Mouse (Mus musculus): ENCODE data around the gene Tgm2.

Gene Tgm2

DNA sequence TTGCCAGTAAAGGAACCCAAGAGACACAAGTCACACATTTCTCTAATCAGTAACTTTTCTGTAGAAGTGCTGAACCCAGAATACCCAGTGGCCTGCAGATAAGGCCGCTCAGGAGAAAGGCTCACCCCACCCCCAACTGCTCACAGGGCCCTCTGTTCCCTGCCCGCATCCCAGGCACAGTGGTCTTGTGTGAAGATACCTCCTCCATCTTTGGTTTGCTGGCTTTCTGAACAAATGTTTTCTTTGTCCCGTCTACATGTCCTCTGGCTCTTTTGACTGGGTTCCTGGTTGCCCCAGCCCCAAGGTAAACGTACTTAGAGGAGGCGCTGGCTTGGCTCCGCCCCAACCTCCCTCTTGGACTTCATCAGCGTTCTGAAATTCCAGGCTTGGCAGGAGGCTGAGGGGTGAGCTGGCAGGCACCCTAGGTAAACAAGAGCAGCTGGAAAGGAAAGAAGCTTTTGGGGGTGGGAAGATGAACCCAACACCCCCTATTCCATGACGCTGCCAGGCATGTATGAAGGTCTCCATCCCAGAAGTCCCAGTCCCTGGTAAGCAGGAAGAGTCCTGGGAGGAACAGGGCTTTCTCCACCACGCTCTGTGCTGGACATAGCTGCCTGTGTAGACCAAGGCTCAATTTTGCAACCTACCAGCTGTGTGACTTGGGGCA is 32.5 kb downstream of the Tgm2 start:
- no peak for DNase-seq (ENCODE audit: low spot score)

DNA sequence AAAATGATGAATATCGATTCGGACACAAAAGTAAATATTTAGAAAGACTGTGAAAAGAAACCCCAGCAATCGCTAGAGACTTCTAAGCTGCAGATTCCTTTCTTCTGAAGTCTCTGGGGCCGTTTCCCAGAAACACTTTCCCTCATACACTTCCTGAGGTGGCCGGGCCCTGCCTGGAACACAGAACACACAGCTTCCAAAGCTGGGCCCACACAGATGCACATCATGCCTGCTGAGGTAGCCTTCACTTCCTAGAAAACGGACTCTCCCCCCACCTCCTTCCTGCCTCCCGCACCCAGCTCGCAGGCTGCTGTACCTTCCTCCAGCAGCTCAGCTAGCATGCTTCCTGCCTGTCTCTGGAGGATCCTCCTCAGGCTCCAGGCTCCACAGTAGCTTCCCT is 36.7 kb downstream of the Tgm2 start:
- DNase-seq (ENCODE audit: low spot score): no peak

DNA sequence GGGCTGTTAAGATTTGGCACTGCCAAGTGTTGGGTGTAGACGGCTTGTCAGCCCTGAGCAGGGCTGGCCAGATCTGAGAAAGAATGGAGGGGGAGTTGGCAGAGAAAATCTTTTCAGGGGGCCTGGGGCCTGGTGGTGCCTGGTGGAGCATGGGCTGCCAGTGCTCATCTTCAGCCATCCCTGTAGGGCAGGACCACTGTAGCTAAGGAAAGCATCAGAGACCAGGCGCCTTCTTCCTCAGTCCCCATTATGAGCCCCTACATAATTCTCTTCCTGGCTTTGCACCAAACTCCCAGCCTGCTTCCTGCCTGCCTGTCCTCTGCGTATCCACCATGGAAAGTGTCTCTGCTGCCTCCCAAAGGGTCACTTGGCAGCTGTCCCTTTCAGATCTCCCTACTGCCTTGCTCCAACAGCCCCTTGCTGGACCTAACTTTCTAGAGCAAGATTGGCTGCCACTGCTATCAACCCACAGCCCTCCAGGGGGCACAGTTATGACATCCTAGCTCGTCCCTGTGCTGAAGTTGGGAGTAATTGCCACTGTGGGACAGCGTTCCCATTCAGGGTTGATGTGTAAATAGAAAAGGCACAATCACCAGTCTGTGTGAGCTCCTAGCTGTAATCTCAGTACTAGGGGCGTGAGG is 39.2 kb downstream of the Tgm2 start:
- DNase-seq (ENCODE audit: low spot score): peak; percentile 77

DNA sequence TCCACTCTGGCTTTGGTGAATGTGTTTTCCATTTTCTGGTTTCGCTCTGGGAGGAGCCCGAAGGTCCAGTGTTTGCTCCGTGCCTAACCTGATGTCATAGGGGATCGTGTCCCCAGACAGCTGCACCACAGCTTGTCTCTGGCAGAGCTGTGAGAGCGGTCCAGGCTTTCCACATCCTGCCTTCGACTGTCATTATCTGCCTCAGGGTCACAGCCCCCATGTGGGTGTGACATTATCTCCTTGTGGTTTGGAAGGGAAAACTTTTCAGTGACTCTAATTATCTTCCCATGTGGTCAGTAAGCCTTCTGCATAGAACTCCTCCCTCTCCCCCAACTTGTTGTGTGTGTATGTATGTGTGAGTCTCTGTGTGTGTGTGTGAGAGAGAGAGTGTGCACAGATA is 40.6 kb downstream of the Tgm2 start:
- DNase-seq (ENCODE audit: low spot score): no peak

DNA sequence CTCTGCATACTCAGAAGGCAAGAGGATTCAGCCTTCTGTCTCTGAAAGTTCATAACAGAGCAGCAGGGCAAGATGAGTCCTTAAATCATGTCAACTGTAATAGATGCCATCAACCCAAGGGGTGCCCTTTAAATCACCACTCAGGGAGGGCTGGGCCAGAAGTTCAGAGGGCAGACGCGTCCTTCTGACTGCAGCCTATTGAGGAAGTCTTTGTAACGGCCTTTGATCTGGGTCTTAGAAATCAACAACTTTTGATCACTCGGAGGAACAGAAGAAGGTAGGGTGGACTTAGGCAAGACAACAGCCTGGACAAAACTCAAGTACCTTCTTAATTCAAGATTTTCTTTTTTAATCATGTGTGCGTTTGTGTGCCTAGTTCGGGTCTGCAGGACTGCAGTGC is 41.3 kb downstream of the Tgm2 start:
- no peak for DNase-seq (ENCODE audit: low spot score)

DNA sequence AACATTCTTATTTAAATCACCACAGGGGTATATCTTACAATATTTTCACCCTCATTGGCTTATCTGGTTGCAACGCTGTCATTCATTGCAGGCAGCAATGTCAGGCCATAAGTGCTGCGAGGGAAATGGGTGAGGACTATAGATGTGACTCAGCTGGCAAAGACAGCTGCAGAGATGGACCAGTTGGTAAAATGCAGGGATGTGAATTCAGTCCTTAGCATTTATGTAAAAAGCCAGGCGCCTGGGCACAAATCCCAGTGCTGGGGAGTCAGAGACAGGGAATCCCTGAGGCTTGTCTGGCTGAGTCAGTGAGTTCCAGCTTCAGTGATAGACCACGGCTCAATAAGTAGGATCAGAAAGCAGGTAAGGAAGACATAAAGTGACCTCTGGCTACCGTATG is 44.5 kb downstream of the Tgm2 start:
- DNase-seq (ENCODE audit: low spot score): no peak

DNA sequence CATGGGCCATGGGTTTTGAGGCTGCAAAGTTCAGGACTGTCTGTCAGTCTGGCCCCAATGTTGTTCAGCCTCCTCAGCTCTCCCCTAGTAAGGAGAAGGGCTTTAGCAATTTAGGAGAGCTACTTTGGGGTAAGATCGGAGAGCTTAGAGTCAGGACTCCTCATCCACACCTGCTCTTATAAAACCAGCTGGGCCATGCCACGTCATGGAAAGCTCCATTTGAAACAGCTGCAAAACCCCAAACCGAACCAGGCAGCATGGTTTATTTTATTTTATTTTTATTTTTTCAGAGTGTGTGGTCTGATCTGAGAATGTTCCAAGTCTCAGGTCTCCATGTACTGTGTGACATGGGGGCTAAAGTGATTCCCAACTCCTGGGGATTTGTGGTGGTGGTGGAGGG is 46.7 kb downstream of the Tgm2 start:
- no peak for DNase-seq (ENCODE audit: low spot score)

DNA sequence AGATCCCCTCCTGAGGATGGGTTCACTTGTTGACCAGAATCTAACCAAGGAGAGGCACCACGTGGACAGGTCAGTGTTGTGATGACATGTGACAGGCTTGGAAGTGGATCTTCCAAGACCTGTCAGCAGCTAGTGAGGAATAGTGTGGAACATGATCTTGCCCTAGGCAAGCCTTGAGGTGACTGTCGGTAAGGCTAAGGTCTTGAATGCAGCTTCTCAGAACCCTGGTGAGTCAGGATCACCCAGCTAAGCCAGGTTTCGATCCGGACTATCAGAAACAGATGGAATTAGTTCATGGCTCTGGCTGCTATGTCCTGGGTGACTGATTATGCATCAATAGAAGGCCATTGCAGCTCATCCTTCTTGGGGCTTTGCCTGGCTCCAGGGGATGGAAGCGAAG is 47.5 kb downstream of the Tgm2 start:
- no peak for DNase-seq (ENCODE audit: low spot score)

DNA sequence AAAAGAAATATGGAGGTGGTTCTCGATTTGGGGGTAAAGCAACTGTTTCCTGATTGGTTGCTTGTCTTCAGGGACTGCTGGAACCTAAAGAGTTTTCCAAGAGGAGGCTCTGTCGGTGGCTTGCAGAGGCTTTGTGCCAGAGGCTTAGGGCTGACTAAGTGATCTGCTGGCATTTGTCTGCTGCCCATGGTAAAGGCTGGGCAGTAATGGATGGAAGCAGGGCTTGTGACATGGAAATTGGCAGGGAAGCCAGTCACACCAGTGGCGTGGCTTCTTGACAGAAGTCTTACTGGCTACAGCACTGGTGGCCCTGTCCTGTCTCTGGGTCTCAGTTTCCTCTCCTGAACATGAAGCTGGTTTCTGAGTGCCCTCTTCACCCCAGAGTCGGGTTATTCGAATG is 49.2 kb downstream of the Tgm2 start:
- no peak for DNase-seq (ENCODE audit: low spot score)

DNA sequence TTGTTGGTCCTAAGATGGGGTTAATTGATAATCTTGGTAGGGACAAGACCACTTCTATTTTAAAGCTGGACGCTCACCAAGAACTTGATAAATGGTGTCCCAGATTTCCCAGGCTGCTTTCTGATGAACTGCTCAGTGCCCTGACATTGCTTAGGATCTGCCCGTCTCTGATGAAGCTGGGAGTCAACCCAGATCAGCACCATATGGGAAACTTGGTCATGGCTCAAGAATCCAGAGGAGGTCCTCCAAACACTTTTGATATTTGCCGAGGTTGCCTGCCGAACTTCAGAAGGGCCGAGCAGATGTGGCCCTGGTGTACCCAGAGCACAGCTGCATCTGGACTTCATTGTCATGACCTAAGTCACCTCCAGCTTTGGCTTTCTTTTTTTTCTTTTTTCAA is 51.4 kb downstream of the Tgm2 start:
- no peak for DNase-seq (ENCODE audit: low spot score)

DNA sequence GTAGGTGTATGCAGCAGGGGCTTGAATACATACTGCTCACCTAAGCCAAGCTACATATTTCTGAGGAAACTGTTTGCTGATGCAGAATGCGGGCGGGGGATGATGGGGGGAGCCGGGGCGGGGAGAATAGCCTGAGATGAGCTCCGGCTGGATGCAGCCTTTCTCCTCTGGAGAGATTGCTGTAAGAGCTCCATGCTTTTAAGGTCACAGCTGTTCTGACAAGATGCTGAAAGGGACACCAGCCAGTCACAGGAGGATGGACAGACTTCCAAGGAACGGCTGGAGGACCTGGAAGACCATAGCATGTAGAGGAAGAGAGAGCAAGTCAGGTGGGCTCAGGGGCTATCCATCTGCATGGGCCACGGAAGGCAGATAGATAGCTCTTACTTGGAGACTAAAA is 51.9 kb downstream of the Tgm2 start:
- DNase-seq (ENCODE audit: low spot score): no peak

DNA sequence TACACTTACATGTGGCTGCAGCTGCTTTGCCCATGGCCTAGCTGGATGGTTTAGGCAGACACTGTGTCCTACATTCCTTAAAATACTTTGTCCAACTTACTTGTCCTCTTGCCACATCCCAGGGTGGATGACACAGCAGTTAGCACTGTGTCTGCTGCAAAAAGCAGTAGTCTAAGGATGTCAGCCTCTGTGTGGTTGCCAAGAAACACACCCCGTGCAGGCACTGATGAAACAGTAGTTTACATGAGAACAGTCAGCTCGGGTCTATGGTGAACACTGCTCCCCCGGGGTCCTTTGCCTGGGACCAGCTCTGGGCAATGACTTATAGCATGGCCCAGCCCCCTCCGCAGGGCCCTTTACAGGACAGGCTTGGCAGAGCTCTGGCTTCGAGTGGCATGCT is 52.9 kb downstream of the Tgm2 start:
- DNase-seq (ENCODE audit: low spot score): no peak

DNA sequence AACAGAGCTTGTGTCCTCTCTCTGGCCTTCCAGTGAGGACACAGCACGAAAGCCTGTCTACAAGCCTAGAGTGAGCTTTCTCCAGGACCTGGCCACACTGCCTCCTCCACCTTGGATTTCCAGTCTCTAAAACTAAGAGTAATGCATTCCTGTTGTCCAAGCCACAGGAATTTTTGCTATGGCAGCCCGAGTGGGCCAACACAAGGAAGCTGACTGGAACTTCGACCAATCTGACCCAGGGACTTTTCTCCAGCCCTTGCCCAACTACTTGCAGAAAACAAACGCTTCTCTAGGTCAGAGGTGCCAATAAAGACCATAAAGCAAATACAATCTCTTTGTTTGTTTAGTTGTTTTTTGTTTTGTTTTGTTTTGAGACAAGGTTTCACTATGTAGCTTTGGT is 56.1 kb downstream of the Tgm2 start:
- no peak for DNase-seq (ENCODE audit: low spot score)

DNA sequence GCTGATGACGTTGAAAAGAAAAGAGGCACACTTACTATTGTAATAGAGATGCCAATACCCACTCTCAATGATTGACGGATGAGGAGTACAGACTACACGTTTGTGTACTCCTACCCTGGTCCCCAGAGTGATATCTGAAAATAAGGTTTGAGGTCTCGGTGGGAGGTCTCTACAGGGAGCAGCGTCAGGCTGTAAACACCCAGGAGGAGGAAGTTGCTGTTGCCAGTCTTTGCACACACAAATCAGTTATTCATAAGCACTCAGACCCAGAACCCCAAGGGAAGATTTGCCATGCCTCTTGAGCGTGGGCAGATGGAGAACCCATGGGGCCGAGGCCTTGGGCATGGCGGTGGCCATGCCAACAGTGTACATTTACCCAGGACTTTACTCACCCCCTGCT is 61.8 kb downstream of the Tgm2 start:
- no peak for DNase-seq (ENCODE audit: low spot score)

DNA sequence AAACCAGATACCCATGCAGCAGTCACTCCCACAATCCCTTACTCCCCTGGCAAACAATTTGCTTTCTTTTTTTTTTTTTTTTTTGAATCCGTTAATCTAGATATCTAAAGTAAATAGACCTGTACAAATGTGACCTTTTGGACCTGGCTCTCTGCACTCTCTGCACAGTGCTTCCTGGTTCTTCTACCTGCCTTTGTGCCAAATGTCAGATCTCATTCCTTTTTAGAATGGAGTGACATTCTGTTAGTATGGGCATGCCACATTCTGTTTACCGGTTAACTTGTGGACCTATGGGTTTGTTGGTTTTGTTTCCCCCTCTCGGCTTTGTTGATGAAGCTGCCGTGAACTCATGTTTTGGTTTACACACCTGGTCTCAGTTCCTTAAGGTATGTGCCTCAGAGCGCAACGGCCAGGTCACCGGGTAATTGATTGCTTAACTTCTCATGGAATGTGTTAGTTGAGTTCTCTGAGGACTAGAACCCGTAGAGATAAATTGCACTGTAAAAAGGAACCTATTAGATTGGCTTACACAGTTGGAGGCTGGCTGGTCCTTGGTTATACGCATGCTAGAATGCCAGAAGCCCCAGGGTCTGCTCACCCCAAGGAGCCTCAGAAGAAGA is 65.5 kb downstream of the Tgm2 start:
- DNase-seq (ENCODE audit: low spot score): no peak

DNA sequence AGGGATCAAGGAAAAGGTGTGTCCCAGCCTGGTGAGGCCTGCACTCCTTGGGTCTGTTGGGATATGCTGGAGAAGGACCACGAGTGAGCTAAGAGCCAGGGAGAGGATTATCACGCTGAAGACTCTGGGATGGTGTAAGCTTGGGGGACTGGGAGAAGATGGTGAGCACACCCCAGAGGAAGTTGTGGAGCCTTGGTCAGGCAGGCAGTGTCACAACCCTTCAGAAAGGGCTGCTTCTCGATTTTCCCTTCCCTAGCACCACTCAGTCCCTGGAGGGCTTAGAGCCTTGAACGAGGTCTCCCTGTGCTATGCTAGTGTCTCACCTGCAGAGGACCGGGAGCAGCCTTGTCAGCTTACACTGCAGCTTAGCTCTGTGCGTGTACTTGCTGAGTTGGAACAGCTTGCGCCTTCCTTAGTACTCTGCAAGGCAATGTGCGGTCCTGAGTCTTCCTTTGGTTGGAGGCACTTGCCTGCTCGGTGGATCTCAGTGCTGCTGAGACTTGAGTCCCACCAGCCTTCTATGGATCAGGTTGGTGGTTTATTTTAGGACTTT is 66.3 kb downstream of the Tgm2 start:
- DNase-seq (ENCODE audit: low spot score): peak; percentile 18

DNA sequence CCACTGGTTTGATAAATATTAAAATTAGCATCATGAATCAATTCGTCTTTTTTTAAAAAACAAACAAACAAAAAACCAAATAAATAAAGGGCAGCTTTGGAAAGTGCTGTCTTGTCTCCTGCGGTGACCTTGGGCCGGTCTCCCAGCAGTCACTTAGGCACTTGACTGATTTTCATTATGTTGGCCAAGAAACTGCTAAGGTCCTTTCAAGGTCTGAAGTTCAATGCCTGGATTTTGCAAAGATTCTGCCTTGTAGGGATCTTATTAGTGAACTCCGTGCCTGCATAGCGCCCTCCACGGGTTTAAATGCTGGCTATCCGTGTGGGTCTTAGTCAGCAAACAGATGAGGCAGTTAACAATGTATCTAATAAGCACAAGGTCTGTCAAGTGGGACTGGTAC is 67.3 kb downstream of the Tgm2 start:
- no peak for DNase-seq (ENCODE audit: low spot score)

DNA sequence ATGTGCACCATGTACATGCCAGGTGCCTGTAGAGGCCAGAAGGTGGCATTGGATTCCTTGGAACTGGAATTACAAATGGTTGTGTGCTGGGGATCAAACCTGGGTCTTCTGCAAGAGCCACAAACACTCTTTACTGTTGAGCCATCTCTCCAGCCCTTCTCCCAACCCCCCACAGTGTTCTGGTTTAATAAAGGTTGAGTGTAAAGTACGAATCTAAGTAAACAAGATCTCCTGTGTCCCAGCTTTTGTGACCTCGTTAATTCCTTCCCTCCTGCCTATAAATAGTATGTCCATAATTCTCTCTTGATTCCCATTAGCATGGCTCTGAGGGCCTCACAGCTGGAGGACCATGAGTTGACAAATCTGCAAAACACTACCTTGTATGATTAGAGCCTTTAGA is 68.3 kb downstream of the Tgm2 start:
- no peak for DNase-seq (ENCODE audit: low spot score)

DNA sequence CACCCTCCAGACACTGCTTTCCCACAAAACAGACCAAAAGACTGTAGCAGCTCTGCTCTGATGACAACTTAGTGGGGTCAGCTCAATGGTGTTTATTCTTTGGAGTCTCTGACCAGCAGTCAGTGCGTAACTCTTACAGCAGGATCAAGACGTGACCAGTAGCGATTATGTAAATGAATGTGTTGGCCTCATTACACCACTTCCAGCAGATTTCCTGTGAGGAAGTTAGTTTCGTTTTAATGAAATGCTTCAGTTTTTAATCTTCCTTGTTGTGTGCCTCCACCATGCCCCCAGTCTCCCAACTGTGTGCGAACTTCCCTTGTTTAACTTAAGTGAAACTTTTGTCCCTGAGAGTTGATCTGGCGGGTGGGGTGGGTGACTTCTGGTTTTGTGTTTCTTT is 69.5 kb downstream of the Tgm2 start:
- no peak for DNase-seq (ENCODE audit: low spot score)

DNA sequence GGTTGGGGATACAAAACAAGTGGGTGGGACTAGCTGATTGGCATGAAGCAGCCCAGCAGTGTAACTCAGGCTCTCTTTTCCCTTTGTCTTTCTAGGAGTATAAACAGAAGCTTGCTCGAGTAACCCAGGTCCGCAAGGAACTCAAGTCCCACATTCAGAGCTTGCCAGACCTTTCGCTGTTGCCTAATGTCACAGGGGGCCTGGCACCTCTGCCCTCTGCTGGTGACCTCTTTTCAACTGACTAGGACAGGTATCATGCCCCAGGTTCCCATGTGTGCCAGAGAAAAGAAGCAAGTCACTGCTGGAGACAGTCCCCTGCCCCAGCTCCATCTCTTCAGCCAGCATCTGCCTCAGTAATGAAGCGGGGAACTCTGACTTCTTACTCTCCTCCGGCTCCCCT is 71.4 kb downstream of the Tgm2 start:
- DNase-seq (ENCODE audit: low spot score): no peak

DNA sequence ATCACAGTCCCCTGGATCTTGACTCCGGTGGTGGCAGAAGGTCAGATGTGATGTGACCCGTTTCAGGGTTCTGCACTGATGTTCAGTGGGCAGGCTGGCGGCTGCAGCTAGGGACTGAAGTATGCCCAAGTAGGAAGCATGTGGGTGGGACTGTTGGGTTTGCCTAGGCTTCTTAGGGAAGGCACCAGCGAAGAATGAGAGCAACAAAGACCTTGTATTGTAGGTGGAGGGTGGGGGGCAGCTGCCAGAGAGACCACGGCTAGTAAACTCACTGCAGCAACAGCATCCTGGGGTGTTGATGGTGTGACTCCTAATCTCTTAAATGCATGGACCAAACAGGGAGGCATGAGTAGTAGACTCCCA is 74.6 kb downstream of the Tgm2 start:
- no peak for DNase-seq (ENCODE audit: low spot score)

DNA sequence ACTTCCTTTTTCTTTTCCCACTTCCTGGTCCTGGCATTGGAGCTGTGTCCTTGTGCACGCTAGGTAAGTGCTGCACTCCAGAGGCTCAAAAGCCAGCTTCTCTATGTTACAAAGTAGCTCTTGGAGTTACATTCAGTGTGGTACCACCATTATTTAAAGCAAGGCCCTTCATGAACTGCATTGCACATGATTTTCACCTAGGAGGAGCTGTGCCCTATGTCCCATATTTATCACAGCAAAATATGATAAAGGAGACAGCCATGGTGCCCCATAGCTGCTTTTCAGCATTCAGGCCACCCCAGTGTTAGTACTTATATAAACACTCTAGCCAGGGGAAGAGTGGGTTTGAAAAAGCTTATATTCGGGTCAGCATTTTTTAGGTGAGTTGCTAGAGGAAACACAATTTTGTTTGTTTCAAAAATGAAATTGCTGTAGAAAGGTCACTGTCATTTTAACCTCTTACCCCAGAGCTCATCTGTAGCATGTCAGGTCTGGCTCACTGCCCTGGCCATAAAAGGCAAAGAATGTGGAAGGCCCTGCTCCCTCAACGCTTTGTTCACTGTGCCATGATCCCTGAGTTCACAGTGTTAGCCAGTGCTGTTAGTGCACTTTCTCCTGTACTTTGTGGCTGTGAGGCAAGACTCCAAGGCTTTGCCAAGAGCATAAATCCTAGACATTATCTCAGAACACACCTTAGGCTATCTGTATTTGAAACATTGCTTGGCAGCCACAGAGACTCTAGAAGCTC is 75.2 kb downstream of the Tgm2 start:
- DNase-seq (ENCODE audit: low spot score): no peak

DNA sequence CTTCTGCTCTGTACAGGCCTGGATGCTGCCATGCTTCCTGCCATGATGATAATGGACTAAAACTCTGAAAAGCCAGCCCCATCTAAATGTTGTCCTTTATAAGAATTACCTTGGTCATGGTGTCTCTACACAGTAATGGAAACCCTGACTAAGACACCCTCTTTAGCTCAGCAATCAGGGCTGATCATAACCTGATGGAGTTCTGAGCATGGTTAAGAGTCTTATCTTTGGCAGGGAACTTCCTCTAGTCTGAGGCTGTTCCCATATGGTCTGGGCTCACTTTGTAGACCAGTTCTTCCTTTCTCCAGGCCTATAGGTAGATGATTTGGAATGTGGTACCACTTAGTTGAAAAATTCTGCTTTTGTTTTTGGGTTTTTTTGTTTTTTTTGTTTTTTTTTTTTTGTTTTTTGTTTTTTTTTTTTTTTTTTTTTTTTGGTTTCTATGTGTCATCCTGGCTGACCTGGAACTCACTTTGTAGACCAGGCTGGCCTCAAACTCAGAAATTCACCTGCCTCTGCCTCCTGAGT is 77.7 kb downstream of the Tgm2 start:
- no peak for DNase-seq (ENCODE audit: low spot score)
